Mouse (Mus musculus): ENCODE data around the gene Cit. TPM values are rescaled to one million over a fixed set of nuclear protein-coding genes. Genes with fewer than 3 reads are reported as not detected.
"Not testable (repeated sequence)": the region's sequence is repeated elsewhere in the genome, so short reads cannot be mapped to it uniquely, and the experiment has no call there.

Cit gene
- 30.4 and 36.6 TPM in 2 replicates for polyA plus RNA-seq (2015; fragmentation: Nextera tagmentation; extraction: Ambion mirVana)

DNA sequence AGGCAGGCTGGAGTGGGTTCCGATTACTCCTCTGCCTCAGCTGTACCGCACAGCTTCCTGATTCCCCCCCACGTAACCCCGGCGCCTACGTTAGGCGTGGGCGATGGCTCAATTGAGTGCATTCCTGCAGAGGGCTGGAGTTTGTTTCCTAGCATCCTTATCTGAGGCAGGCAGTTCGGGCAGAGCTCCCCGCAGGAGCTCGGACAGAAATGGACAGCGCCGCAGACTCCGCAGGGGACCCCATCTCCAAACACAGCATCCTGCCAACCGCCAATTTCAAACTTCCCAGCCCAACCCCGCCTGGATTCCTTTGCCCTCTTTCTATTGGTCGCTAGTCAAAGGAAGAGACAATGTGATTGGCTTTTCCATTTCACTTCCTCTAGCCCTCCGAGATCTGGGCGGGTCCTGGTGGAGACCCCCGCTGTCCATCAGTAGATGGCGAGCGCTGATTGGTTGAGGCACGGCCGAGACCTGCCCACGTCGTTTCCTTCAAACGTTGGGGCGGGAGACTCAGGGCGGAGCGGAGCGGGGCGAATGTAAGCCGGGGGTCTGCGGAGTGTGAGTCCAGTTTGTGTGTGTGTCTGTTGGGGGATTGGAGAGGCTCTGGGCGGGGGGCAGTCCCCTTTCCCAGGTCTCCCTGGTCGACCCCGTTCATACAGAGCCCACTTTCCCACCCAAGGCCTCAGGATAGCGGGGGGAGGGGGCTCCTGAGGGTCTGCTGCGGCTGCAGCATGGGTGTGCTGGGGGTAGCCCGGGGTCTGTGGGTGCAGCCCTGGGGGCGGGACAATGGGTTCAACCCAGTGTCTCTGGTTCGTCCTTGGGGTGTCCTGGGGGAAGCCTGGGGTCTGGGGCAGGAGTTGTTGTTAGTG lies at the start of gene Cit:
TSS of gene Cit (plus strand) at position 513 of the 869 bp plus-strand sequence.
- H3K9ac ChIP-seq (replicated peaks; ENCODE audit: low read length) = peak within 1 kb of the TSS; percentile 85
- H3K27me3 ChIP-seq (ENCODE audit: insufficient read depth, low read length) = no peaks in the 10 kb centered on the region
- H3K27ac ChIP-seq (ENCODE audit: low read length) = peak within 1 kb of the TSS; percentile 76
- peak within 1 kb of the TSS; percentile 90 for H3K4me2 ChIP-seq (replicated peaks; ENCODE audit: low read depth, low read length)
- H3K9me3 ChIP-seq (ENCODE audit: low read length) = 0 out of 2 replicates have a peak, but pooled peaks cover 3% of the 10 kb centered on the region
- peak within 1 kb of the TSS; percentile 86 for H3K4me3 ChIP-seq (ENCODE audit: low read length)
- ATAC-seq (ENCODE audit: low FRiP score, low TSS enrichment) = peak; percentile 99
- H3K4me1 ChIP-seq (ENCODE audit: insufficient read depth, low read length) = peaks cover 26% of the 10 kb centered on the region
- WGBS = under 1% methylated on average over 42 of the region's 42 CpGs
- H3K36me3 ChIP-seq (ENCODE audit: insufficient read depth, low read length) = peaks cover 13% of the 10 kb centered on the region; the same call in 1 of the 2 replicates

DNA sequence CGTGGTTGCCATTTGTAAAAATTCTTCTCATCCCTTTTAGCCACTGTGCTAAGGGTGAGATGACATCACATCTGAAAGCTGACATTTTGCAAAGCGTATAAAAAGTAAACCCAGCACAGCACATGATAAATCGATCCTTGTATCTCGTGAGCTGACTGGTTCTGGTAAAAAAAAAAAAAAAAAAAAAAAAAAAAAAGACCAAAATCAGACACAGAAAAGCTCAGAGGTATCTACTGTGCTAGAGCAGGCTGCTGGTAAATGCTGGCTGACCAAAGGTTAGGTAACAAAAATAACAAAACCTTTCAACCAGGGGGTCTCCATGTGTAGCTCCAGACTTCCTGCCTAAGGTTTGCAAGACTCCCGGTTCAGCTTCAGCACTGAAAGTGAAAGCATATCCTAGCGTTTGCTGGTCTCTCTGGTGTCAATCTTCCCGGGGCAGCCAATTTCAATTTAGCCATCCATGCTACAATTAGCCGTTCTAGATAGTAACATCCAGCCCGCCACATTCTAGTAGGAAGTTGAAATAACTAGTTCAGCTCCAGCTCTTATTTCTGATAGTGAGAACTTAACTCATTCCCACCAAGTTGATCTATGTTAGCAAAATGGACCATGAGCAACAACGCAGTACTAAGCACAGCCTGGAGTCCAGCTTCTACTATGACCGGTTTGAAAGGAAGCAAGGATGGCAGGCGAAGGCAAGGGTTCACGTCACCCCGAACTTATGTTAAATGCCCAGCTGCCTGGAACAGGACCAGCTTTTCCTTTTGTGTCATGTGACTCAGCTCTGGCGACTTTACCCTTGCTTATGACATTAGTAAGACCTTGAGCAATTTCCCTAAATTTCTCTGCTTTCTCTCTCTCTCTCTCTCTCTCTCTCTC lies 45.8 kb upstream of the Cit start:
- Histone ChIP-seq H3K4me2 (replicated peaks; ENCODE audit: low read depth, low read length) (no peak overlapping the region), H3K4me3 (ENCODE audit: low read length) (no peak overlapping the region), H3K27ac (ENCODE audit: low read length) (no peak overlapping the region), H3K27me3 (ENCODE audit: insufficient read depth, low read length) (no peaks in the 10 kb centered on the region), H3K9me3 (ENCODE audit: low read length) (no peaks in the 10 kb centered on the region), H3K9ac (replicated peaks; ENCODE audit: low read length) (no peak overlapping the region), H3K36me3 (ENCODE audit: insufficient read depth, low read length) (no peaks in the 10 kb centered on the region), H3K4me1 (ENCODE audit: insufficient read depth, low read length) (no peaks in the 10 kb centered on the region)
- ATAC-seq (ENCODE audit: low FRiP score, low TSS enrichment) = no peak
- 49% methylated on average over 15 of the region's 15 CpGs for WGBS

DNA sequence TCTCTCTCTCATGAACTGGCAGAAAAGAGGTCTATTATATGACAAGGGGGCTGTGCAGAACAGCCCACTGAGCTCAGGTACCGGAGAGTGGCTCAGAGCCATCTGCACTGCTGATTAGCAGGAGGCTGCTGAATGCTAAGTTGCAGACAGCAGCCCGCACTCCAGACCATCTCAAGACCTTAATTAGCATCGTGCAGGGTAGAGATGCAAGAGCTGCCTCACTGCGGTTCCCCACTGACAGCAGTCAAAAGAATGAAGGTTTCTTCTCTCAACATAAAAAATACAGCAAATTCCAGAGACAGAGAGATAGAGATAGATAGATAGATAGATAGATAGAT lies 45.2 kb upstream of the Cit start:
- Histone ChIP-seq H3K4me2 (replicated peaks; ENCODE audit: low read depth, low read length) (no peak overlapping the region), H3K4me1 (ENCODE audit: insufficient read depth, low read length) (no peaks in the 10 kb centered on the region), H3K4me3 (ENCODE audit: low read length) (no peak overlapping the region), H3K27ac (ENCODE audit: low read length) (no peak overlapping the region), H3K9ac (replicated peaks; ENCODE audit: low read length) (no peak overlapping the region), H3K27me3 (ENCODE audit: insufficient read depth, low read length) (no peaks in the 10 kb centered on the region), H3K36me3 (ENCODE audit: insufficient read depth, low read length) (no peaks in the 10 kb centered on the region), H3K9me3 (ENCODE audit: low read length) (no peaks in the 10 kb centered on the region)
- 53% methylated on average over 4 of the region's 4 CpGs for WGBS
- ATAC-seq (ENCODE audit: low FRiP score, low TSS enrichment) = no peak

DNA sequence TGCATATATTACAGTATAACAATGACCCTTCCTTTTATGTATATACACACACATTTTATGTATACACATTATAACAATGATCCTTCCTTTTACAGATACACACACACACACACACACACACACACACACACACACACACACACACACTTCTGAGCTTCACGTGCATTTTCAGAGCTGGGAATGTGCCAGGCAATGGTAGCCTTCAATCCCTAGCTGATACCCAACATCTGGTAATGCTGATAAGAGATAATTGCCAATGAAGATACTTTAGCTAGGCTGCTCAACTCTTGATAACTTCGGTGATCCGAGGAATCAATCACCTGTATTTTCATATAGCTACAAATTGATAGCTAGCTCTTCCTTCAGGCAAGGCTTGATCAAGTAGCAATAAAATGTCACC lies 32.8 kb upstream of the Cit start:
- no peak for ATAC-seq (ENCODE audit: low FRiP score, low TSS enrichment)
- H3K4me2 ChIP-seq (replicated peaks; ENCODE audit: low read depth, low read length) = no peak overlapping the region
- WGBS = 82% methylated on average over 3 of the region's 3 CpGs

DNA sequence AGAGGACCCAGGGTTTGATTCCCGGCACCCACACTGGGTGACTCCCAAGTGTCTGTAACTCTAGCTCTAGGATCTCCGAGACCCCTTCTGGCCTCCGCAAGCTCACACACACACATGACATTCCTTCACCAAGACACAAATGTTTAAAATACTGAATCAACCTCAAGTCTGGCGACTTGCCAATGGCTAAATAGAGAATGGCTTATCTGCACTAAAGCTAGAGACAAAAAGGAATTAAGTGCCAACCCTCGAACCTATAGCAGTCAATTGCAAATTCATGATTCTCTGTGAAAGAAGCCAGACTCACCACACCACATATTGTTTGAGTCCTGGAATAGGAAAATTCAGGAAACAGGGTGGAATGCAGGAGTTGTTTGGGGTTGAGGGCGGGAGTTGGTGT lies 28.1 kb upstream of the Cit start:
- H3K4me1 ChIP-seq (ENCODE audit: insufficient read depth, low read length) = no peaks in the 10 kb centered on the region
- WGBS = 64% methylated on average over 6 of the region's 6 CpGs
- no peaks in the 10 kb centered on the region for H3K36me3 ChIP-seq (ENCODE audit: insufficient read depth, low read length)
- no peaks in the 10 kb centered on the region for H3K9me3 ChIP-seq (ENCODE audit: low read length)
- H3K4me2 ChIP-seq (replicated peaks; ENCODE audit: low read depth, low read length) = no peak overlapping the region
- no peak for ATAC-seq (ENCODE audit: low FRiP score, low TSS enrichment)
- no peaks in the 10 kb centered on the region for H3K27me3 ChIP-seq (ENCODE audit: insufficient read depth, low read length)
- no peak overlapping the region for H3K9ac ChIP-seq (replicated peaks; ENCODE audit: low read length)
- H3K27ac ChIP-seq (ENCODE audit: low read length) = no peak overlapping the region
- no peak overlapping the region for H3K4me3 ChIP-seq (ENCODE audit: low read length)

More for the DNA sequence above, 32.8 kb upstream of the Cit start:
- Histone ChIP-seq H3K27me3 (ENCODE audit: insufficient read depth, low read length) (no peaks in the 10 kb centered on the region), H3K4me1 (ENCODE audit: insufficient read depth, low read length) (no peaks in the 10 kb centered on the region), H3K36me3 (ENCODE audit: insufficient read depth, low read length) (no peaks in the 10 kb centered on the region), H3K27ac (ENCODE audit: low read length) (no peak overlapping the region), H3K4me3 (ENCODE audit: low read length) (no peak overlapping the region), H3K9me3 (ENCODE audit: low read length) (peaks cover 6% of the 10 kb centered on the region; the same call in 1 of the 2 replicates), H3K9ac (replicated peaks; ENCODE audit: low read length) (no peak overlapping the region)

DNA sequence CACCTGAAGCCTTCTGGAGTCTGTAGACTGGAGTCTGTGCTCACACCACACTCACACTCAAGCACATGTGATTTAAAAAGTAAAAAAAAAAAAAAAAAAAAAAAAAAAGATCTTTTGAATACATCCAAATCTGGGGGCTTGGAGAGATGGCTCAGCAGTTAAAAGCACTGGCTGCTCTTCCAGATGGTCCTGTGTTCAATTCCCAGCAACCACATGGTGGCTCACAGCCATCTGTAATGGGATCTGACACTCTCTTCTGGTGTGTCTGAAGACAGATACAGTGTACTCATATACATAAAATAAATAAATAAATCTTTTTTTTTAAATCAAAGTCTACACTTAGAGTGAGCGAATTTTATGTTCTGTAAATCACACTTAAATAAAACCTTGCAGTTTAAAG lies 27.4 kb upstream of the Cit start:
- not testable (repeated sequence) for ATAC-seq (ENCODE audit: low FRiP score, low TSS enrichment); H3K27me3 ChIP-seq (ENCODE audit: insufficient read depth, low read length); H3K9ac ChIP-seq (replicated peaks; ENCODE audit: low read length); H3K36me3 ChIP-seq (ENCODE audit: insufficient read depth, low read length); H3K4me2 ChIP-seq (replicated peaks; ENCODE audit: low read depth, low read length); H3K9me3 ChIP-seq (ENCODE audit: low read length); H3K4me1 ChIP-seq (ENCODE audit: insufficient read depth, low read length); H3K27ac ChIP-seq (ENCODE audit: low read length); H3K4me3 ChIP-seq (ENCODE audit: low read length)
- 77% methylated on average over 1 of the region's 1 CpGs for WGBS

DNA sequence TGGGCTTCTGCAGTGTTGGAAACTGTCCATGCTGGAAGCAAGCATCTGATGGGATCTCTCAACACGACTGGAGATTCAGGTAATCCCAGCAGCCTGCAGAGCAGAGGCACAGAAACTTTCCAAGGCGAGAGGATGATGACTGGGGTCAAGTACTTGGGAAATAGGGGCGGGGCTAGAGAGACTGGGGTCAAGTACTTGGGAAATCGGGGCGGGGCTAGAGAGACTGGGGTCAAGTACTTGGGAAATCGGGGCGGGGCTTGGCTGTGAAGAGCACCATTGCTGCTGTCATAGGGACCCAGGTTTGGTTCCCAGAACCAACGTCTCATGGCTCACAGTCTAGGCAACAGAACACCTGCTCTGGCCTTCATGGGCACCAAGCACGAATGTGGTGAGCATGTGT lies 25.1 kb upstream of the Cit start:
- Histone ChIP-seq H3K9me3 (ENCODE audit: low read length) (no peaks in the 10 kb centered on the region), H3K27ac (ENCODE audit: low read length) (no peak overlapping the region), H3K4me3 (ENCODE audit: low read length) (no peak overlapping the region), H3K36me3 (ENCODE audit: insufficient read depth, low read length) (no peaks in the 10 kb centered on the region), H3K4me2 (replicated peaks; ENCODE audit: low read depth, low read length) (no peak overlapping the region), H3K27me3 (ENCODE audit: insufficient read depth, low read length) (no peaks in the 10 kb centered on the region), H3K4me1 (ENCODE audit: insufficient read depth, low read length) (no peaks in the 10 kb centered on the region), H3K9ac (replicated peaks; ENCODE audit: low read length) (no peak overlapping the region)
- no peak for ATAC-seq (ENCODE audit: low FRiP score, low TSS enrichment)
- 86% methylated on average over 9 of the region's 9 CpGs for WGBS

DNA sequence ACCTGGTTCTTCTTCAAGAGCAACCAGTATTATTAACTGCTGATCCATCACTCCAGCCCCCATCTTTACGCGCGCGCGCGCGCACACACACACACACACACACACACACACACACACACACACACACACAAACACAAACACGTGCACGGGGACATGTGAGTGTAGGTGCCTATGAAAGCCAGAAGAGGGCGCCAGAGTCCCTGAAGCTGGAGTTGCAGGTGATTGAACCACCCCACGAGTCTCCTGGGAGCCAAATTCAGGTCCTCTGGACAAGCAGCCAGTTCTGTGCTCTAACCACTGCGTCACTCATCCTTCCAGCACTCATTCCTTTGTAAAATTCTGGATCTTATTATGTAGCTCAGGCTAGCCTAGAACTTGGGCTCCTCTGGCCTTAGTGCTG lies 23.9 kb upstream of the Cit start:
- Histone ChIP-seq H3K27me3 (ENCODE audit: insufficient read depth, low read length) (no peaks in the 10 kb centered on the region), H3K4me2 (replicated peaks; ENCODE audit: low read depth, low read length) (no peak overlapping the region), H3K36me3 (ENCODE audit: insufficient read depth, low read length) (no peaks in the 10 kb centered on the region), H3K9me3 (ENCODE audit: low read length) (no peaks in the 10 kb centered on the region), H3K4me1 (ENCODE audit: insufficient read depth, low read length) (no peaks in the 10 kb centered on the region), H3K27ac (ENCODE audit: low read length) (no peak overlapping the region), H3K9ac (replicated peaks; ENCODE audit: low read length) (no peak overlapping the region), H3K4me3 (ENCODE audit: low read length) (no peak overlapping the region)
- no peak for ATAC-seq (ENCODE audit: low FRiP score, low TSS enrichment)
- 86% methylated on average over 9 of the region's 12 CpGs for WGBS

DNA sequence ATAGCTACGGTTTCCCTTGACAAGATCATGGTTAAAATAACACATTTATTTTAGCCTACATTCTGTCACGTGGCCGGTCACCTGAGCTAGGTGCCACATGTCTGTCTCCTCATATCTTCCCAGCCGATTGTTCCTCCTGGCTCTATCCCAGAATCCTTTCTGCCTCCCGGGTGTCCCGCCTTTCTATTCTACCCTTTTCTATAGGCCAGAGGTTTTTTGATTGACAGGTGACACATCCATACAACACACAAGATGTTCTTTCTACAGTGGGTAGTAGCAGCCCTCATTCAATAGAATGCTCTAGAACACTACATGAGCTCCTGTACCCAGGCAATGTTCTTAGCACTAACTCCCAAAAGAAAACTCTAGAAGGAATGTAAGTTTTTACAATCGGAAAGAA lies 23.2 kb upstream of the Cit start:
- Histone ChIP-seq H3K4me2 (replicated peaks; ENCODE audit: low read depth, low read length) (no peak overlapping the region), H3K9me3 (ENCODE audit: low read length) (no peaks in the 10 kb centered on the region), H3K4me3 (ENCODE audit: low read length) (no peak overlapping the region), H3K9ac (replicated peaks; ENCODE audit: low read length) (no peak overlapping the region), H3K27ac (ENCODE audit: low read length) (no peak overlapping the region), H3K4me1 (ENCODE audit: insufficient read depth, low read length) (no peaks in the 10 kb centered on the region), H3K27me3 (ENCODE audit: insufficient read depth, low read length) (no peaks in the 10 kb centered on the region), H3K36me3 (ENCODE audit: insufficient read depth, low read length) (no peaks in the 10 kb centered on the region)
- no peak for ATAC-seq (ENCODE audit: low FRiP score, low TSS enrichment)
- WGBS = 85% methylated on average over 7 of the region's 7 CpGs

DNA sequence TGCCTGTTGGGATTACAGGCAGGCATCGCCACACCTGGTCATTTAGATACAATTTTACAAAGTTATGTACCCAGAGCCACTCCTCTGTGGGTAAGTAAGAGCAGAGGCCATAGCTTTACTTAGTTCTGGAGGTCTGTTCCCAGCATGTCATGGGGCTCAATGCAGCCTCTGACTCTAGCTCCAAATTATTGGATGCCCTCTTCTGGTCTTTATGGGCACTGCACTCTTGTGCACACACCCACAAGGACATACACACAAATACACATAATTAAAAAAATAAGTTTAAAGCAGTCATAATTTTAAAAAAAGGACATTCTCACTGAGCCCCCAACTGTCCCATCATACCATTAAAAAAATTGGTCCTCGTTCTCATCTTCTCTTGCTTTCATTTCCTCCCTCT lies 12.3 kb upstream of the Cit start:
- ATAC-seq (ENCODE audit: low FRiP score, low TSS enrichment) = no peak
- Histone ChIP-seq H3K4me3 (ENCODE audit: low read length) (no peak overlapping the region), H3K27ac (ENCODE audit: low read length) (no peak overlapping the region), H3K9ac (replicated peaks; ENCODE audit: low read length) (no peak overlapping the region), H3K36me3 (ENCODE audit: insufficient read depth, low read length) (no peaks in the 10 kb centered on the region), H3K27me3 (ENCODE audit: insufficient read depth, low read length) (no peaks in the 10 kb centered on the region), H3K4me2 (replicated peaks; ENCODE audit: low read depth, low read length) (no peak overlapping the region), H3K4me1 (ENCODE audit: insufficient read depth, low read length) (no peaks in the 10 kb centered on the region), H3K9me3 (ENCODE audit: low read length) (no peaks in the 10 kb centered on the region)
- WGBS = 94% methylated on average over 2 of the region's 2 CpGs
